Mouse (Mus musculus) CD4-positive, CD25-positive, alpha-beta regulatory T cell, adult 9 weeks (primary cell): Measurements from ENCODE around the gene Stx8. TPM values are rescaled to one million over a fixed set of nuclear protein-coding genes. Genes with fewer than 3 reads are reported as not detected.

Experiments
- polyA plus RNA-seq: library from polyadenylated mRNA; unstranded; fragments of 100-300 nt; shearing (Covaris generic); gene quantifications from one replicate; pipeline ENCODE4 v1.2.1, GENCODE M21; 2017

Gene Stx8
- 89.0 TPM for polyA plus RNA-seq

DNA sequence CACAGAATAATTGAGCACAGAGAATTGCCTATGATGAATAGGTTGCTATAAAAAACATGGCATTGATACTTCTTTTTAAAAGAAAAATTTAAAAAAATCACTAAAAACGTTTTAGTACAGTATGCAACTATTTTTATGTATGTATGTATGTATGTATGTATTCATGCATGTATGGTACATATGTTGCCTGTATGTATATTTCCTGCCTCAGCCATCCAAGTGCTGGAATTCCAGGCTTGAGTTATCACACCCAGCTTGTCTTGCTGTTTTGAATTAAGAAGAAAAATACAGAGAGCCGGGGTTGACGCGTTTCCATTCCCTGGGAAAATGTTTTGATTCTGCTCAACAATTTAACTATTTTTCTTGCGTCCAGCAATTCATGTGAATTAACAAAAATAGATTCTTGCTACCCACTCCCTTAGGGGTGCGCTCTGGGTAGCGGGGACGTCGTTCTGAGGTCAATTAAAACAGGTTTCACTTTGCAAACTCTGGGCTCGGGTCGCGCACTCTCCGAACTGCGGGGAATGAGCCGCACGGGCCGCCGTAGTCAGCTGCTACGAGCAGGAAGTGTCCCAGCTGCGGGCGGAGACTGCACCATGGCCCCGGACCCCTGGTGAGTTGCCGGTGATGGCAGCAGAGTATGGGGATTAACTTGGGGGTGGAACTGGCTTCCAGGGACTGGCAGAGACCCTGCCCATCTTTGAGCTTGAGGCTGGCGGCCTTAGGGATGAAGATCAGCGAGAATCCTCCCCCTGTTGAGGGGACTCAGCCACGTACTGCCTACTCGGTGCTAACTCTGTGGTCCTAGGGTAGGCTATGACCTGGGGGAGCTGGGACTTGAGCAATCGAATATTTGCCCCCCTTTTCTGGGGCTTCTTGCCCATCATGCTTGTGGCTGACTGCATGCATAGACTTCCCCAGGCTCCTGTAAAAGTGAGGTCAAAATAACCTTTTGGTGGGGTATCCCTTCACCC is at the start of gene Stx8:
Gene Stx8, plus strand, starts transcription at position 289 of the 974 bp plus-strand sequence.

DNA sequence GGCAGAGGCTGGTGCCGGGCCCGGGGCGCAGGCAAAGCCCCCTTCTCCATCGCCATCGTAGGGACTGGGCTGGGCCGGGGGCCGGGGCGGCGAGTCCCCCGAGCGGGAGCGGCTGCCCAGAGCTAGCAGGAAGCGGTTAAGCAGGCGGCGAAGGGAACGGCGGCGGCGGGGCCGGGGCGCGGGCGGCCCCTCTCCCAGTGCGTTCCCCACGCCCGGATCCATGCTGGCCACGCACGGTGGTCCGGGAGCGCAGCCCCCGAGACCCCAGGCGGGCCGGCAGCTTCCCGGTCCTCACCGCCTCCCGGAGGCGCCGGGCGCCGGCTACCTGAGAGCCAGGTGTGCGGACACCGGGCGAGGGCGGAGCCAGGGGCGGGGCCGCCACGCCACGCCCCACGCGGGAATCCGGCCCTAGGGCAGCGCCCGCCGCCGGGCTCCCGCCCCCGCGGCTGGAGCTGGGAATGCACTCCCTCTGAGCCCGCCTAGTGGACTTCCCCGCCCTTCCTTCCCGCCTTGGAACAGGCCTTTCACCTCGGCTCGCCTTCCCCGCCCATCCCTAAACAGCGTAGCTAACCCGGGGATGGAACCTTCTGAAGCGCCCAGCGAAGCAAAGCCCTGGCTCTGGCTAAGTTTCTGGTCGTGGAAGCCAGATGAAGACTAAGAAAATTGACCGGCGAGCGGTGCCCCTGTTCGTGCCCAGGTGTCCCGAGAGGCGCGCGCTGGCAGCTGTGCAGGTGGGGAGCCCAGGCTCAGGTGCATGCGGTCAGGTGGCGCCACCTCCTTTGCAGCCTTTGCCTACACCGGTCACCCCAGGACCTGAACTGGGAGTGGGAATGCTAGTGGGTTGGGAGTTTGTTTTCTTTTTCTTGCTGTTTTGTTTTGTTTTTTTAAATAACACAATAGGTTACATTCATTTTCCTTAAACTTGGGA is 43.9 kb upstream of the Stx8 start, which contains the start of gene Usp43:
Gene Usp43, minus strand, starts transcription at position 327 of the 928 bp plus-strand sequence.

DNA sequence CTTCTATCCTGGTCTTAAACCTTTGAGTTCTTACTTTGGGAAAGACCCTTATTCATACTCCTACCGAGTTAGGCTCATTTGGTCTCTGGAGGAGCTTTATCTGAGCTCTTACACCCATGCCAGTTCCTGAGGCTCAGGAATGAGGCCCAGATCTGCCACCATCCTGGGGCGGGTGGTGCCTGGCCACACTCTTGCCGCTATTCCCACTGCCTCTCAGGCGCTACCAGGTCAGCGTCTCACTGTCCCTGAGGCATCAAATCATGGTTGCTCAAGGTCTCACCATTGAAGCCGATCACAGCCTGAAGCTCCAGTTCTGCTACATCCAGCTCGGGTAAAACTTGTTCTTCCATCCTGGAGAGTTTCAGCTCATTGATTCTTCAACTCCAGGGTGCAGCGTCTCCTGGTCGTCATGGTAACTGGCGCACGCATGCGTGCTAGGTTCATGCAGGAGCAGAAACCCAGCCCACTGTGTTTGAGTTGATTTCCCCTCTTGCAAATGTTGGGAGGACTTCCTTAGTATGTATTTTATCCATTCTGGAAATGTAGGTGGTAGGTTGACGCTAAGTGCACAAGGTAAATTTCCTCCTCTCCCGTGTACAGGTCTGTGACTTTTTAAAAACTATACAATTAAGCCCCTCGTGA is 630 bp upstream of the Stx8 start, which contains the start of gene Cfap52:
Gene Cfap52, minus strand, starts transcription at position 410 of the 642 bp plus-strand sequence.

Other genes with a start within 250 kb of the Stx8 start
- gene Glp2r, start 195.0 kb upstream of the Stx8 start, polyA plus RNA-seq: not detected
- not detected for gene Gsg1l2, start 191.6 kb upstream of the Stx8 start, polyA plus RNA-seq
- gene Dhrs7c, start 168.0 kb upstream of the Stx8 start, polyA plus RNA-seq: not detected
- gene Usp43, start 44.0 kb upstream of the Stx8 start, polyA plus RNA-seq: not detected
- gene Cfap52, start 542 bp upstream of the Stx8 start, polyA plus RNA-seq: not detected